Mouse (Mus musculus) liver, postnatal 0 days (tissue): Measurements from ENCODE around the gene Nlgn2.

Experiments
- CTCF ChIP-seq: sonication (generic); IDR thresholded peaks from 2 replicates; pipeline ENCODE4 v1.5.1; 2016; ENCODE audit warnings: antibody characterized with exemption, low read depth
- EP300 ChIP-seq: IDR thresholded peaks from 2 replicates; pipeline ENCODE4 v1.6.1; 2016; ENCODE audit warnings: antibody characterized with exemption, low read depth, mild to moderate bottlenecking

DNA sequence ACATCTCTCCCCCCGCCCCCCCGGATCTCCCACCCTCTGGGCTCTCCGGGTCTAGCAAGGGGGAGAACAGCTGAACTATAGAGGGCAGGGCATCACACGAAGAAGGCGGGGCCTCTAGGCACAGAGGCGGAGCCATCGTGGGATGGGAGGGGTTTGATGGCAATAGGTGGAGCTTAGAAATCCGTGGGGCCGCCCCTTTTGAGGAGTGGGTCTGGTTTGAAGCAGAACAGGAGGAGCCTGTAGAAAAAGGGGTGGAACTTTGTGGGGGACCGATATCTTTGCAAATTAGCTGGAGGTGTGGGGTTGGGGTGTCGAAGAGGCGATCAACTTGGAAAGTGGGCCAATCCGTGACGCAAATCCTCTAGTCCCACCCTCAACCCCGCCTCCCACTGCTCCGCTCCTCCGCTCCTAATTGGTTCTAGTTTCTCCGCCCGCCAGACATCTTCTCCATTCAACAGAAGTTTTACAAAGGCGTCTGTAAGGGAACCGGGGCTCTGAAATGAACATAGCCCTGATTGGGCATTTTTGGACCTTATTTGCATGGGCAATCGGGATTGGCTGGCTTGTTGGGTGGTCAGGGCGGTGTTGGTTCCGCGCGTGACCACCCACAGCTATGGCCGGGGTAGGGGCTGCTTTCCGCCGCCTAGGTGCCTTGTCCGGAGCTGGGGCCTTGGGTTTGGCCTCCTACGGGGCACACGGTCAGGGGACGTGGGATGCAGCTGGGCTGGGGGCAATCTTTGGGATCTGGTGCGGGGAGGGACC is 549 bp upstream of the Nlgn2 start, which contains the start of gene Tmem256:
- peak; percentile 74; the same call in 1 of the 2 replicates for TF ChIP-seq EP300
- TF ChIP-seq CTCF = no peak
